In genomic region chr13:54446686-54447495, GRCm38 (mm10) we compare ENCODE assay signal across 9 mouse cellular contexts. TPM values are rescaled to one million over a fixed set of nuclear protein-coding genes. Genes with fewer than 3 reads are reported as not detected.
DNase-seq lines count a peak whose midpoint lies in the region; ATAC-seq and TF ChIP-seq lines count a peak whose summit lies in the region.
"Had no signal": no experiment of that assay in that cellular context is flagged by ENCODE, and none has a peak within 500 bp of the region (broad histone marks: within the 10 kb centered on the region; RNA-seq: fewer than 3 reads in every experiment).

No protein-coding gene starts in this region.

- TF ChIP-seq POLR2A in thymus, adult 2 months (IDR thresholded peaks at IDR 0.05; ENCODE audit: control insufficient read depth, extremely low read depth, insufficient read depth, low read length, poor library complexity): no peak

- peaks cover 6% of the 10 kb centered on the region for H3K4me1 ChIP-seq in G1E (ENCODE audit: insufficient read depth, low read depth, low read length)
- no peaks in the 10 kb centered on the region for H3K4me1 ChIP-seq in forebrain, postnatal 0 days (ENCODE audit: insufficient read depth)
- no peaks in the 10 kb centered on the region for H3K4me1 ChIP-seq in lung, embryonic 14.5 days (ENCODE audit: insufficient read depth)
- no peaks in the 10 kb centered on the region for H3K4me1 ChIP-seq in thymus, adult 2 months (replicated peaks; ENCODE audit: control insufficient read depth, insufficient read depth, low read length)

- no peak overlapping the region for H3K4me3 ChIP-seq in G1E (ENCODE audit: low read depth, low read length)
- no peak overlapping the region for H3K4me3 ChIP-seq in forebrain, postnatal 0 days (ENCODE audit: low read depth, low read length)
- H3K4me3 ChIP-seq in lung, embryonic 14.5 days (ENCODE audit: low read depth, low read length): no peak overlapping the region
- H3K4me3 ChIP-seq in thymus, adult 2 months (ENCODE audit: control insufficient read depth, insufficient read depth, low read length): no peak overlapping the region
- H3K4me3 ChIP-seq: myocyte had no signal

- H3K36me3 ChIP-seq in G1E (replicated peaks): no peaks in the 10 kb centered on the region
- H3K36me3 ChIP-seq in forebrain, postnatal 0 days (ENCODE audit: insufficient read depth): no peaks in the 10 kb centered on the region
- no peaks in the 10 kb centered on the region for H3K36me3 ChIP-seq in lung, embryonic 14.5 days (ENCODE audit: insufficient read depth)
- H3K36me3 ChIP-seq in thymus, adult 2 months (ENCODE audit: control insufficient read depth, insufficient read depth, low read length): no peaks in the 10 kb centered on the region

- peaks cover 14% of the 10 kb centered on the region for H3K27me3 ChIP-seq in G1E (ENCODE audit: insufficient read depth, low read length)
- H3K27me3 ChIP-seq in forebrain, postnatal 0 days (ENCODE audit: insufficient read depth, low read length): no peaks in the 10 kb centered on the region
- no peaks in the 10 kb centered on the region for H3K27me3 ChIP-seq in lung, embryonic 14.5 days (ENCODE audit: insufficient read depth, low read length)
- H3K27me3 ChIP-seq in thymus, adult 2 months (ENCODE audit: control insufficient read depth, insufficient read depth, low read length): no peaks in the 10 kb centered on the region

- H3K9ac ChIP-seq in forebrain, postnatal 0 days: no peak overlapping the region
- no peak overlapping the region for H3K9ac ChIP-seq in lung, embryonic 14.5 days

- TF ChIP-seq CTCF in G1E (IDR thresholded peaks at IDR 0.05; ENCODE audit: low read depth, low read length): peak; percentile 98
- peak; percentile 100 for TF ChIP-seq CTCF in forebrain, postnatal 0 days (IDR thresholded peaks at IDR 0.05; ENCODE audit: low read depth)
- TF ChIP-seq CTCF in lung, embryonic 14.5 days (IDR thresholded peaks at IDR 0.05; ENCODE audit: low read depth): peak; percentile 100
- peak; percentile 93 for TF ChIP-seq CTCF in thymus, adult 2 months (IDR thresholded peaks at IDR 0.05; ENCODE audit: borderline replicate concordance, control insufficient read depth, extremely low read depth, insufficient read depth, low read length, poor library complexity)

- peak overlapping the region; percentile 15; the same call in 1 of the 2 replicates for H3K4me2 ChIP-seq in forebrain, postnatal 0 days (ENCODE audit: low read depth)
- H3K4me2 ChIP-seq in lung, embryonic 14.5 days: peak overlapping the region; percentile 48

- DNase-seq in G1E (ENCODE audit: low spot score): peak; percentile 72
- peak; percentile 85 to 91 for DNase-seq in cerebellum, adult 18-20 months
- DNase-seq in forebrain, postnatal 0 days: peak; percentile 94
- peak; percentile 90 for DNase-seq in heart, postnatal 4 days
- peak; percentile 74 to 93 for DNase-seq in layer of hippocampus, adult 8-10 months (ENCODE audit: low spot score in 2 of 2)
- peak; percentile 95 for DNase-seq in lung, embryonic 14.5 days
- DNase-seq in ovary, adult 18-20 months (ENCODE audit: low spot score): peak; percentile 23
- peak; percentile 78 for DNase-seq in thymus, adult 2 months

- ATAC-seq in G1E (ENCODE audit: extremely low read depth, insufficient number of reproducible peaks, low FRiP score, poor library complexity, severe bottlenecking): peak; percentile 66
- ATAC-seq in forebrain, postnatal 0 days: peak; percentile 87
- ATAC-seq in lung, embryonic 14.5 days (ENCODE audit: insufficient read depth): peak; percentile 69

- H3K27ac ChIP-seq in forebrain, postnatal 0 days (ENCODE audit: low read depth, low read length): no peak overlapping the region
- H3K27ac ChIP-seq in lung, embryonic 14.5 days (ENCODE audit: low read depth): no peak overlapping the region
- no peak overlapping the region for H3K27ac ChIP-seq in thymus, adult 2 months (ENCODE audit: control insufficient read depth, insufficient read depth, low read length)

- H3K9me3 ChIP-seq in G1E (replicated peaks): no peaks in the 10 kb centered on the region
- no peaks in the 10 kb centered on the region for H3K9me3 ChIP-seq in forebrain, postnatal 0 days (ENCODE audit: low read length)
- no peaks in the 10 kb centered on the region for H3K9me3 ChIP-seq in lung, embryonic 14.5 days (ENCODE audit: low read depth, low read length)

- 16% methylated on average over 19 of the region's 19 CpGs for WGBS in forebrain, postnatal 0 days
- 21% methylated on average over 19 of the region's 19 CpGs for WGBS in lung, embryonic 14.5 days
- 37% methylated on average over 19 of the region's 19 CpGs for WGBS in thymus, adult 2 months

RNA-seq across cellular contexts. Expression of gene Thoc3, which starts 21.8 kb away (rescaled TPM):
- total RNA-seq in G1E (2014; fragmentation: Nextera tagmentation) (65.0 and 76.5 TPM in 2 replicates), G1E (2017) (73.4 and 73.7 TPM in 2 replicates)
- polyA plus RNA-seq in G1E (2012): 179 and 186 TPM in 2 replicates
- total RNA-seq in forebrain, postnatal 0 days (2014; rRNA removed): 51.5 and 57.0 TPM in 2 replicates
- polyA plus RNA-seq in forebrain, postnatal 0 days (2015; fragmentation: Nextera tagmentation; extraction: Ambion mirVana): 102 and 108 TPM in 2 replicates
- 10 to 100 TPM; 43.4 to 44.0 TPM for total RNA-seq in heart, postnatal 4 days (2021)
- 10 to 100 TPM; 31.7 to 38.2 (median 33.2) TPM for total RNA-seq in layer of hippocampus, adult 8-10 months (2022)
- 152 and 155 TPM in 2 replicates for polyA plus RNA-seq in lung, embryonic 14.5 days (2014; fragmentation: Nextera tagmentation; extraction: Ambion mirVana)
- polyA plus RNA-seq in thymus, adult 2 months (2012; rRNA removed): 51.1 and 69.3 TPM in 2 replicates

RNA-seq across cellular contexts. Expression of gene Simc1, which starts 56.7 kb away (rescaled TPM):
- total RNA-seq in G1E (2014; fragmentation: Nextera tagmentation) (27.1 and 34.7 TPM in 2 replicates), G1E (2017) (5.8 and 6.0 TPM in 2 replicates)
- polyA plus RNA-seq in G1E (2012): 1.1 and 1.4 TPM in 2 replicates
- total RNA-seq in forebrain, postnatal 0 days (2014; rRNA removed): 21.2 and 21.7 TPM in 2 replicates
- polyA plus RNA-seq in forebrain, postnatal 0 days (2015; fragmentation: Nextera tagmentation; extraction: Ambion mirVana): 7.4 and 9.1 TPM in 2 replicates
- 1 to 10 TPM; 4.7 to 5.4 TPM for total RNA-seq in heart, postnatal 4 days (2021)
- total RNA-seq in layer of hippocampus, adult 8-10 months (2022): 10 to 100 TPM; 14.1 to 17.7 (median 15.8) TPM
- 15.0 and 16.3 TPM in 2 replicates for polyA plus RNA-seq in lung, embryonic 14.5 days (2014; fragmentation: Nextera tagmentation; extraction: Ambion mirVana)
- 11.6 and 12.4 TPM in 2 replicates for polyA plus RNA-seq in thymus, adult 2 months (2012; rRNA removed)

Comparison
In these comparisons a context has a peak if more than half of its experiments do, and no peak if none do; other contexts are left out.
1. DNase-seq: peak in every context shown above with its lines; median percentile 95 in lung, embryonic 14.5 days; 94 in forebrain, postnatal 0 days; 90 in heart, postnatal 4 days; 88 in cerebellum, adult 18-20 months; 84 in layer of hippocampus, adult 8-10 months; 78 in thymus, adult 2 months; 72 in G1E; 23 in ovary, adult 18-20 months.